In genomic region chr2:156447413-156448295, GRCm38 (mm10) we compare ENCODE assay signal across 9 mouse cellular contexts. TPM values are rescaled to one million over a fixed set of nuclear protein-coding genes. Genes with fewer than 3 reads are reported as not detected.
DNase-seq lines count a peak whose midpoint lies in the region; ATAC-seq and TF ChIP-seq lines count a peak whose summit lies in the region.
"Had no signal": no experiment of that assay in that cellular context is flagged by ENCODE, and none has a peak within 500 bp of the region (broad histone marks: within the 10 kb centered on the region; RNA-seq: fewer than 3 reads in every experiment).

No protein-coding gene starts in this region.

- intact Hi-C loops in left cerebral cortex, postnatal 25 days (cut with DNase I): no loop called here

- H3K9me3 ChIP-seq in embryonic facial prominence, embryonic 14.5 days (ENCODE audit: control insufficient read depth, low read length): no peaks in the 10 kb centered on the region

- TF ChIP-seq CTCF in small intestine, adult 2 months (IDR thresholded peaks at IDR 0.05; ENCODE audit: extremely low read depth, insufficient read length, insufficient replicate concordance, low read depth, low read length): no peak

- H3K4me3 ChIP-seq in embryonic facial prominence, embryonic 14.5 days (ENCODE audit: low read depth, low read length): no peak overlapping the region
- no peak overlapping the region for H3K4me3 ChIP-seq in small intestine, adult 2 months (ENCODE audit: low read depth, low read length)

- 0 out of 2 replicates have a peak, but pooled peaks cover 4% of the 10 kb centered on the region for H3K4me1 ChIP-seq in embryonic facial prominence, embryonic 14.5 days (ENCODE audit: control insufficient read depth, insufficient read depth, low read length)
- H3K4me1 ChIP-seq in small intestine, adult 2 months (ENCODE audit: control insufficient read depth, insufficient read depth, insufficient read length, low read length): peaks cover 32% of the 10 kb centered on the region

- ATAC-seq in embryonic facial prominence, embryonic 14.5 days (ENCODE audit: low read depth): peak; percentile 82

- DNase-seq in adrenal gland, adult 2 months: peak; percentile 76
- DNase-seq in adrenal gland, adult 18-20 months (ENCODE audit: low spot score in 2 of 2): no peak
- DNase-seq in embryonic facial prominence, embryonic 14.5 days (ENCODE audit: low spot score): peak; percentile 81
- peak; percentile 67 to 70 for DNase-seq in kidney, postnatal 36 days
- DNase-seq in gastrocnemius, adult 8-10 months (ENCODE audit: low spot score in 2 of 2): no peak
- DNase-seq in left cerebral cortex, postnatal 25 days (ENCODE audit: low spot score in 2 of 2): no peak
- DNase-seq in cerebellum, adult 9-10 months: no peak
- DNase-seq: right cerebral cortex, postnatal 4 days had no signal

- TF ChIP-seq POLR2A in small intestine, adult 2 months (IDR thresholded peaks at IDR 0.05; ENCODE audit: low read depth, low read length): peak; percentile 24; the same call in 1 of the 2 replicates

- no peak overlapping the region for H3K4me2 ChIP-seq in embryonic facial prominence, embryonic 14.5 days (ENCODE audit: low read depth, low read length)

- WGBS in embryonic facial prominence, embryonic 14.5 days: 17% methylated on average over 10 of the region's 10 CpGs
- 17% methylated on average over 10 of the region's 10 CpGs for WGBS in small intestine, adult 2 months

- H3K27me3 ChIP-seq in embryonic facial prominence, embryonic 14.5 days (replicated peaks; ENCODE audit: control insufficient read depth, insufficient read depth, low read length): no peaks in the 10 kb centered on the region
- H3K27me3 ChIP-seq in small intestine, adult 2 months (ENCODE audit: control insufficient read depth, insufficient read depth, low read length): no peaks in the 10 kb centered on the region

- H3K9ac ChIP-seq in embryonic facial prominence, embryonic 14.5 days (ENCODE audit: low read depth, low read length): no peak overlapping the region

- H3K27ac ChIP-seq in embryonic facial prominence, embryonic 14.5 days (replicated peaks; ENCODE audit: low read depth, low read length): 0 out of 2 replicates have a peak overlapping the region, but pooled peaks have one; percentile 54
- H3K27ac ChIP-seq in small intestine, adult 2 months (ENCODE audit: insufficient read depth, low read depth, low read length): peak overlapping the region; percentile 83

- peaks cover 5% of the 10 kb centered on the region; the same call in 1 of the 2 replicates for H3K36me3 ChIP-seq in embryonic facial prominence, embryonic 14.5 days (ENCODE audit: control insufficient read depth, insufficient read depth, low read length)
- H3K36me3 ChIP-seq in small intestine, adult 2 months (ENCODE audit: control insufficient read depth, insufficient read depth, low read length): no peaks in the 10 kb centered on the region

RNA-seq across cellular contexts. Expression of gene Epb41l1, which starts 26.9 kb away (rescaled TPM):
- total RNA-seq in adrenal gland, adult 2 months (2021): 10 to 100 TPM; 81.4 to 93.4 TPM
- 52.0 and 52.7 TPM in 2 replicates for polyA plus RNA-seq in adrenal gland, adult 2 months (2012; rRNA removed)
- total RNA-seq in adrenal gland, adult 18-20 months (2021): 10 to 100 TPM; 67.0 to 75.9 TPM
- polyA plus RNA-seq in embryonic facial prominence, embryonic 14.5 days (2014; fragmentation: Nextera tagmentation; extraction: Ambion mirVana): 4.0 and 4.7 TPM in 2 replicates
- polyA plus RNA-seq in small intestine, adult 2 months (2012; rRNA removed): 11.8 and 14.0 TPM in 2 replicates
- total RNA-seq in gastrocnemius, adult 8-10 months (2022): 1 to 10 TPM; 3.0 to 6.0 (median 3.5) TPM
- 100 to 1,000 TPM; 349 to 370 TPM for total RNA-seq in left cerebral cortex, postnatal 25 days (2021)

Comparison
In these comparisons a context has a peak if more than half of its experiments do, and no peak if none do; other contexts are left out.
1. DNase-seq: peak in adrenal gland, adult 2 months (single experiment), embryonic facial prominence, embryonic 14.5 days (single experiment) and kidney, postnatal 36 days (2 of 2); none in adrenal gland, adult 18-20 months (0 of 2), gastrocnemius, adult 8-10 months (0 of 2), left cerebral cortex, postnatal 25 days (0 of 2) and cerebellum, adult 9-10 months (single experiment).
2. RNA of gene Epb41l1, which starts 26.9 kb away (total RNA-seq): 349 to 370 TPM in left cerebral cortex, postnatal 25 days, 81.4 to 93.4 TPM in adrenal gland, adult 2 months and 67.0 to 75.9 TPM in adrenal gland, adult 18-20 months; 3.0 to 6.0 TPM in gastrocnemius, adult 8-10 months; every median in the first group is over 4 times any median in the second.